Mouse (Mus musculus): ENCODE measurements around the gene Actn1.

Gene Actn1

DNA sequence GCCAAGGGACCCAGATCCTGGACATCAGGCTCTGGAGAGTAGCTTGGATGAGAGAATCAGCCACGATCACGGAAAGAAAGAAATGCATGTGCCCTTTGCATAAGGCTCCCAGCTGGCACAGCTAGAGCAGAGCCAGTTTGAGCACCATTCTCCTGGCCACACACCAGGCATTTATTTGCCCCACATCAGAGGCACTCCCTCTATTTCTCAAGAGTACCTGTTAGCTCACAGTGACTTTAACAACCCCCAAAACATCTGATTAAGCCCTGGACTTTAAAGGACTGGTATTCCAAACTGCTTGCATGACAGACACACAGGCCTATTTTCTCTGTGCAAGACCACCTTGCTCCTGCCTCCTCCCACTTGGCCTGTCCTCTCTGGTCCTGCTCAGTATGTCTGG lies 78.3 kb downstream of the Actn1 start:
- no peak for DNase-seq (ENCODE audit: low spot score)

- no peak for DNase-seq (ENCODE audit: low spot score)
Measured at GRCm38 (mm10) chr12:80178035-80178434, 82.1 kb downstream of the Actn1 start.

- DNase-seq (ENCODE audit: low spot score) = no peak
Measured at GRCm38 (mm10) chr12:80168736-80169135, 91.4 kb downstream of the Actn1 start.

DNA sequence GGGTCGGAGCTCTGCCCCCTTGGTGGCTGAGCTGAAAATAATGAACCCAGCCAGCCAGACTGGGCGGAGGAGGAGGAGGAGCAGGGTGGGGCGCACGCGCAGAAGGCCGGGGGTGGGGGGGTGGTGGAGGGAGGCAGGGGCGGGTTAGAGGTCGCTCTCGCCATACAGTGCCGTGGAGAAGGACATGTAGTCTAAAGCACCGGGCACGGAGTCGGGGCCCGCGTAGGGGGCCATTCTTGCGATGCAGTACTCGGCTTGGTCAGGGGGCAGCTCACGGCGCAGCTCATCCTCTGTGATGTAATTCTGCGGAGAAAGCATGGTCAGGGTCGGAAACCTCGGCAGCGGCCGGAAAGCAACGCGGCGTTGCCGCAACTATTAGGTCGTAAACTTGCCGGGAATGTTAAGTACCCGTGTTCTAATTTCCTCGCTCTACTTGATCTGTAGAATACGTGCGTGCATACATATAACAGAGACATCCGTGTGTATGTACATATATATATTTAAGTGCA lies 91.9 kb downstream of the Actn1 start:
- peak; percentile 64 for DNase-seq (ENCODE audit: low spot score)

GRCm38 (mm10) chr12:80167321-80167720 lies 92.8 kb downstream of the Actn1 start:
- no peak for DNase-seq (ENCODE audit: low spot score)

- DNase-seq (ENCODE audit: low spot score) = no peak
Measured at GRCm38 (mm10) chr12:80166651-80167050, 93.5 kb downstream of the Actn1 start.

DNA sequence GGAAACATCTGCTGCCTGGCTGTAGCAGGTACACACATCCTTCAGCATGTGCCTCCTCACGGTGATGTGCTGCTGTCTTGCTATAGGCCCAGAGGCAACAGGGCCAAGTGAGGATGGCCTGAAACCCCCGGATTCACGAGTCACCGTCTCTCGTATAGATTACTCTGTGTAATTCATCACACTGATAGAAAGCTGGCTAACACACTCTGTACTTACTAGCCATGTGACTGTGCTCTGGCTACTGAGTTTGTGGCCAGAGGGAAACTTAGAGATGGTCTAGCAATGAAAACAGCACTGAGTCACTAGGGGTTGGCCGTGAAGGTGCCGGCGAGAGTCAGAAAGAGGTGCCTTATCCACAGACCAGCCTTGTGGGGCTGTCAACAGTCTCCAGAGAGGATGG lies 95.6 kb downstream of the Actn1 start:
- DNase-seq (ENCODE audit: low spot score) = no peak

DNA sequence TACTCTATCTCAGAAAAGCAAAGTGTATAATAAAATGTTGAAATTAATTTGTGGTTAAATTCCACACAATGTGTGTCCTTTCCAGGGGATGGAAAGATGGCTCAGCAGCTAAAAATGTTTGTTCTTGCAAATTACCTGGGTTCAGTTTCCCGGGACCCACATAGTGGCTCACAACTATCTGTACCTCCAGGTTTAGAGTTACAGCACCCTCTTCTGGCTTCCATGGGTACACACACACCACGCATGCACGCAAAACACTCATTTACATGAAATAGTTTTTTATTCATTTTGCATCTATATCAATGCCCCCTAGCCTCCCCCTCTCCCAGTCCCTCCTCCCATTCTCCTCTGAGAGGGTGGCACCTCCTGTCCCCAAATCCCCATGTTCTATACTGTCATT lies 97.7 kb downstream of the Actn1 start:
- DNase-seq (ENCODE audit: low spot score) = no peak

- no peak for DNase-seq (ENCODE audit: low spot score)
Measured at GRCm38 (mm10) chr12:80157675-80158074, 102.5 kb downstream of the Actn1 start.

GRCm38 (mm10) chr12:80153687-80154326 lies 106.4 kb downstream of the Actn1 start:
- DNase-seq (ENCODE audit: low spot score) = no peak

GRCm38 (mm10) chr12:80153078-80153477 lies 107.1 kb downstream of the Actn1 start:
- DNase-seq (ENCODE audit: low spot score) = no peak

DNA sequence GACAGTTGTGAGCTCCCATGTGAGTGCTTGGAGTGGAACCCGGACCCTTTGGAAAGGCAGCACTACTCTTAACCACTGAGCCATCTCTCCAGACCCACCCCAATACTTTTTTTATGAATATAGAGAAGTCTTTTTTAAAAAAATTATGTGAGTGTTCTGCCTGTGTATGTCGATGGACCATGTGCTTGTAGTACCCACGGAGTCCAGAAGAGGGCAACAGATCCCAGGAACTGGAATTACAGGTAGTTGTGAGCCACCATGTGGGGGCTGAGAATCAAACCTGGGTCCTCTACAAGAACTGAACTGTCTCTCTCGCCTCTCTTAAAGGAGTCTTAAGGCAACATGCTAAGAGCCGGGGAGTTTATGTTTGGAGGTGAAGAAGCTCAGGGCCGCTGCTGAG lies 108.3 kb downstream of the Actn1 start:
- no peak for DNase-seq (ENCODE audit: low spot score)

GRCm38 (mm10) chr12:80150624-80151023 lies 109.5 kb downstream of the Actn1 start:
- DNase-seq (ENCODE audit: low spot score) = no peak

GRCm38 (mm10) chr12:80147563-80148214 lies 112.5 kb downstream of the Actn1 start:
- DNase-seq (ENCODE audit: low spot score) = no peak

GRCm38 (mm10) chr12:80146227-80147223 lies 113.6 kb downstream of the Actn1 start:
- peak; percentile 58 for DNase-seq (ENCODE audit: low spot score)

DNA sequence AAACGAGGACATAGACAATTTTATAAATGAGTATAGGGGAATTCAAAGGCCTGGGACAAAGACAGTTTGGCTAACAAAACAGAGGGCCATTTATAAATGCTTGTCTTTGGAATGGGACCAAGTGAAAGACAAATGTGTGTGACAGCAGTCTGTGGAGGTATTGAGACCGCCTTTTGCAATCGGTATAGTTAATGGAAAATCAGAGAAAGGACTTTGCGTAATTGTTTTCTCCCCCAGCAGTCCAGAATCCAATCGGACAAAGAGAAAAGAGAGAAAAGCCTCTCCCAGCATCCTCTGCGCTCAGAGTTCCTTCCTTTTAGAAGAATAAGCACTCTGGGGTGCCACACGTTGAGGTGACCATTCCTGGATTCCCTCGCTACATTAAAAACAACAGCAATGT lies 114.8 kb downstream of the Actn1 start:
- no peak for DNase-seq (ENCODE audit: low spot score)

DNA sequence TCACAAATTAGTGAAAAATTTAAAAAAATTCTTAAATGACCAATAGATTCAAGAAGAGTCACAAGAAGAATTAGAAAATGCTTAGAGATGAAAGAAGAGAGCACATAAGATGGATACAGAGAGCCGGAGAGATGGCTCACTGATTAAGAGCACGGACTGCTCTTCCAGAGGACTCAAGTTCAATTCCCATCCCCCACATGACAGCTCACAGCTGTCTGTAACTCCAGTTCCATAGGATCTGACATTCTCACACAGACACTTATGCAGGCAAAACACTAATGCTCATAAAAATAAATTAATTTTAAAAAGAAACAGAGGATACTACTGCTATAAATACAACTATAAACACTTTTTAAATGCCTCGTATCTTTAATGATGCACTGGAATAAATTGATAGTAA lies 115.3 kb downstream of the Actn1 start:
- DNase-seq (ENCODE audit: low spot score) = no peak

- peak; percentile 39 for DNase-seq (ENCODE audit: low spot score)
Measured at GRCm38 (mm10) chr12:80141470-80141869, 118.7 kb downstream of the Actn1 start.

DNA sequence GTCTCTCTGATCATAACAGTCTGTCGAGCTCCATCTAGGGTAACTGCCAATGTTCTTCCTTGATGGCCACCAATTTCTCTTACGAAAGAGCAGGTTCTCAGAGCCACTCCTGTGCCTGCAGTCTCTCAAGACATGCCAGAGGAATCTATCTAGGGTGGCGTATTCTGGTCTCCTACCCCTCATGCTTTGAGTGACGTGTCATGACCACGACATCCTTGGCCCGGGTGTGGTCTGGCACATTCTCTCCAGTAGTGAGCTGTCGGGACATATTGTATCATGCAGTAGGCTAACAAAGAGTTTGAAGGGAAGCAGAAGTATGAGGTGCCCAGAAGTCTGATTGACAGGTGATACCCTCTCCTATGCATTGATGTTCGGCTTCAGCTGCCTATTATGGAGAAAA lies 119.2 kb downstream of the Actn1 start:
- DNase-seq (ENCODE audit: low spot score) = no peak

GRCm38 (mm10) chr12:80137744-80138143 lies 122.4 kb downstream of the Actn1 start:
- no peak for DNase-seq (ENCODE audit: low spot score)

- no peak for DNase-seq (ENCODE audit: low spot score)
Measured at GRCm38 (mm10) chr12:80137246-80137645, 122.9 kb downstream of the Actn1 start.

DNA sequence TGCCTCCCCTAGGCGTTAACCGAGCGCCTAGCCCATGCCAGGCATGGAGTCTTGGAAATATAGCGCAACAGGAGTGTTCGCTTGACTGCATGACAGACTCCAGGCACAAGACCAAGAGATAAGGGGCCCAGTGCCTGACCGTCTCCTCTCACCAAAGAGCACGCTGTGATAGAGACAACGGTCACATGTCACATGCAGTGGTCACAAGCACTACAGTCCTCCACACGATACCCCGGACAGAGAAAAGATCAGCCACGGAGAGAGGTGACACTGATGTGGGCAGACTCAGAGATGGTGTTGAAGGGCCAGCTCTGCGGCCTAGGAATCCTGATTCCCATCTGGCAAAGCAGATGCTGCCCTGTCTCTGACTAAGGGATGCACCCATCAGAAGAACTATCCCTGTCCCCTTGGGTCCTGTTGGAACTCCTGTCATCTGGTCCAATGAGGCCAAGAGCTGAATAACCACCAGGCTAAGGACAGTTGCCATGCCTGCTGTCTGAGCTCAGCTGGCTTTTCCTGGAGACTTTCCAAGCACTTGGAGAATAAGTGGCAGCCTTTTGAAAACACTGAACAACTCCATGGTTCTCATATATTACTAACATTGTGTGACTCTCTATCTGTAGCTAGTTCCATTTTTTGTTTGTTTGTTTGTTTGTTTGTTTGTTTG lies 123.8 kb downstream of the Actn1 start:
- DNase-seq (ENCODE audit: low spot score) = no peak

Data from spleen, adult 12 weeks (tissue).